Mouse (Mus musculus) lung, adult 2 months (tissue): Measurements from ENCODE around the gene Fbxl7.

ENCODE experiments used
- CTCF ChIP-seq: fragments of 200-500 bp; IDR thresholded peaks from 2 replicates; pipeline ENCODE4 v1.5.1; 2011; ENCODE audit warnings: mild to moderate bottlenecking, low read length, control low read depth; ENCODE audit not compliant: insufficient read depth
- POLR2A ChIP-seq: fragments of 200-500 bp; IDR thresholded peaks from 2 replicates; pipeline ENCODE4 v1.6.1; 2011; ENCODE audit warnings: low read depth, mild to moderate bottlenecking, control low read depth, low read length, borderline replicate concordance; ENCODE audit errors: extremely low read depth

- TF ChIP-seq CTCF (no peak), POLR2A (no peak)
Measured at GRCm38 (mm10) chr15:26862173-26862572, 33.2 kb downstream of the Fbxl7 start.
